Mouse (Mus musculus) forebrain, embryonic 10.5 days (tissue): ENCODE data around the gene Asb3. TPM values are rescaled to one million over a fixed set of nuclear protein-coding genes. Genes with fewer than 3 reads are reported as not detected.
"Not testable (repeated sequence)": the region's sequence is repeated elsewhere in the genome, so short reads cannot be mapped to it uniquely, and the experiment has no call there.

Experiments used
- DNase-seq: peaks from one replicate; pipeline ENCODE4 v3.0.0-alpha.2; 2017; ENCODE audit warnings: low spot score; ENCODE audit errors: extremely low spot score
- H3K27ac ChIP-seq: fragments of 300-500 bp; sonication (generic); 2 replicates; pipeline ENCODE4 v1.5.1; 2016; ENCODE audit warnings: mild to moderate bottlenecking
- H3K27me3 ChIP-seq: fragments of 300-500 bp; sonication (generic); 2 replicates; pipeline ENCODE4 v1.6.1; 2016; ENCODE audit warnings: mild to moderate bottlenecking; ENCODE audit not compliant: poor library complexity, severe bottlenecking
- H3K36me3 ChIP-seq: fragments of 300-500 bp; sonication (generic); replicated peaks from 2 replicates; pipeline ENCODE4 v1.6.1; 2016; ENCODE audit warnings: mild to moderate bottlenecking, moderate library complexity
- H3K4me1 ChIP-seq: fragments of 300-500 bp; sonication (generic); 2 replicates; pipeline ENCODE4 v1.6.1; 2016
- H3K4me3 ChIP-seq: fragments of 300-500 bp; sonication (generic); 2 replicates; pipeline ENCODE4 v1.5.1; 2016; ENCODE audit warnings: mild to moderate bottlenecking, moderate library complexity
- H3K9me3 ChIP-seq: fragments of 300-500 bp; sonication (generic); 2 replicates; pipeline ENCODE4 v1.6.1; 2016; ENCODE audit warnings: mild to moderate bottlenecking, moderate library complexity
- WGBS: fragments of 180-500 bp; shearing (Covaris S2); methylation state at CpG from one replicate; pipeline ENCODE4 v1.1.7; 2016; 5-methylcytosine and 5-hydroxymethylcytosine counted together
- polyA plus RNA-seq: library from polyadenylated mRNA; unstranded; fragments of >200 nt; fragmentation: Nextera tagmentation; extraction: Ambion mirVana; gene quantifications from 2 replicates; pipeline ENCODE4 v1.2.1, GENCODE M21; 2016

The Asb3 gene
- polyA plus RNA-seq, 1 experiment from 2014 or later = 28.7 TPM

DNA sequence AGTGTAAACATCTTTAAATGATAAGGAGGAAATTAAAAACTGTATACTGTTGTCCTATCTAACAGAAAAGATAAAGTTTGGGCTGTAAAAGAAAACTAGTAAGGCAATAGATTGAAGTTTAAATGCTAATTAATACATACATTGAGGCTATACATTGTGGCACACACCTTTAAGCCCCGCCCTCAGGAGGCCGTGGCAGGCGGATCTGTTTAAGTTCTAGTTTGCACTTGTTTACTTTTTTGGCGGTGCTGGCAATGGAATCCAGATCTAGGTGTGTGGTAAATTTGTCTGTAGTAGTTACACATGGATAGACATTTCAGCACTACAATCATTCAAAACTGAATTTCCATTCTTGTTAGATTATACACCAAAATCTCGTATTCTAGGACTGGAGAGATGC is 67.6 kb downstream of the Asb3 start:
- Histone ChIP-seq H3K27ac (no peak overlapping the region), H3K9me3 (peaks cover 20% of the 10 kb centered on the region), H3K27me3 (no peaks in the 10 kb centered on the region), H3K4me1 (peaks cover 17% of the 10 kb centered on the region), H3K36me3 (peaks cover 65% of the 10 kb centered on the region), H3K4me3 (peak overlapping the region; percentile 85)
- 82% methylated on average over 5 of the region's 5 CpGs for WGBS
- DNase-seq = no peak

GRCm38 (mm10) chr11:30953469-30954154 is 68.4 kb downstream of the Asb3 start:
- peaks cover 61% of the 10 kb centered on the region for H3K36me3 ChIP-seq
- H3K27me3 ChIP-seq = no peaks in the 10 kb centered on the region
- peak overlapping the region; percentile 92 for H3K27ac ChIP-seq
- WGBS = 1% methylated on average over 30 of the region's 32 CpGs
- DNase-seq = peak; percentile 63
- peaks cover 17% of the 10 kb centered on the region for H3K4me1 ChIP-seq
- H3K4me3 ChIP-seq = peak overlapping the region; percentile 85
- peaks cover 23% of the 10 kb centered on the region for H3K9me3 ChIP-seq

DNA sequence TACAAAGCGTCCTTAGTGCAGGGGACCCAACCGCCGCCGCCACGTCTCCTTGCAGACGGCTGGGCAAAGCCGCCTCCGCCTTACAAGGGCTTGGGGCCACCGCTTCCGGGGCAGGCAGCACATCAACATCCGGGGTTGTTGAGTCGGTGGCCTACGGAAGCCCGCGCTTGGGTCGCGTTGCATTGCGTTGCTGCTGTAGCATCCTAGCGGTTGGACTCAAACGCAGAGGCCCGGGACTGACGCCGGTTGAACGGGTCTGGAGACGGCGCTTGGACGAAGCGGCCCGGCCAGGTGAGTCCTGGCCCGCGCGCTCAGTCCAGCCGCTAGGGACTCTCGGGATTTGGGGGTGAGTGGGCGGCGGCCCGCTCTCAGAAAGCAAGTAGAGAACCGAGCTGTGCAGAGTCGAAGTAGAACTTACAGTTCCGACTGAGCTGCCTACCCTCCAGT is 69.1 kb downstream of the Asb3 start, which contains the start of gene Erlec1:
Gene Erlec1, minus strand, starts transcription at position 57 of the 447 bp plus-strand sequence.
- Histone ChIP-seq H3K4me1 (peaks cover 17% of the 10 kb centered on the region), H3K36me3 (peaks cover 54% of the 10 kb centered on the region), H3K27ac (peak within 1 kb of the TSS; percentile 92), H3K27me3 (no peaks in the 10 kb centered on the region), H3K9me3 (peaks cover 30% of the 10 kb centered on the region), H3K4me3 (peak within 1 kb of the TSS; percentile 85)
- DNase-seq = peak; percentile 89
- under 1% methylated on average over 40 of the region's 40 CpGs for WGBS

GRCm38 (mm10) chr11:30985237-30985636 is 100.0 kb downstream of the Asb3 start:
- Histone ChIP-seq H3K4me3 (peak overlapping the region; percentile 64), H3K9me3 (no peaks in the 10 kb centered on the region), H3K27ac (no peak overlapping the region), H3K4me1 (peaks cover 13% of the 10 kb centered on the region), H3K27me3 (no peaks in the 10 kb centered on the region), H3K36me3 (0 out of 2 replicates have a peak, but pooled peaks cover 2% of the 10 kb centered on the region)
- no peak for DNase-seq
- 69% methylated on average over 2 of the region's 2 CpGs for WGBS

DNA sequence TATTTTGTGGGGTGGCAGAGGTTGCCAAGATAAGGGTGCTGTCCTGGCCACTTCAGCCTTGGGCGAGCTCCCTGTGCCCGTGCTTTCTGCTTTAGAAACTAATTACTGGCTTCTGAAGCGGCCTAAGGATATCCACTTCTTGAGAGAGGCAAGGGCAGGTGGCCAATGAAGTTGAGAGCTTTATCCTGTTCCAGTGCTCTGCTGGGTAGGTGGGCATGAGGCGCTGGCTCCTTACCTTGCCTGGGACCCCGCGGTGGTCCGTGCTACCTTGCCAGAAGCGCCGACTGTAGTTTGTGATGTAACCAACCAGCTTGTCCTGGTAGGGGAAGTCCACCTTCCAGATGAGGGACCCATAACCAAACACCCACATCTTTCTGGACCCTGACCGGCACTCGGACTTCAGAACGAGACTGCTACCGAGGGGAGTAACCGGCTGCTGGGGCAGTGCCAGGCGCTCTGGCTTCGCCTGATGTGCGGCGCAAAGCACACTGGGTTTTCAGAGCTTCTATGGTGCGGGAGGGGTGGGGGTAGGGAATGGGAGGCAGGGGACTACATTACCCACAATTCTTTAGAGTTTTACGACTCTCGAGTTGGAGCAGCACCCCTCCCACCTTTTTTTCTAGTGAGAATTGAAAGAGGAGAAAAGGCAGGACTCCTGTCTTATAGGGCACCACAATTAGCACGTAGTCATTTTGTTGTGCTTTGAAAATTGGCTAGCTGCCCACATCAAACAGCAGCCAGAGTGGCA is 100.8 kb downstream of the Asb3 start, which contains the start of gene Chac2:
Gene Chac2, minus strand, starts transcription at position 474 of the 748 bp plus-strand sequence.
- H3K4me1 ChIP-seq = peaks cover 13% of the 10 kb centered on the region

DNA sequence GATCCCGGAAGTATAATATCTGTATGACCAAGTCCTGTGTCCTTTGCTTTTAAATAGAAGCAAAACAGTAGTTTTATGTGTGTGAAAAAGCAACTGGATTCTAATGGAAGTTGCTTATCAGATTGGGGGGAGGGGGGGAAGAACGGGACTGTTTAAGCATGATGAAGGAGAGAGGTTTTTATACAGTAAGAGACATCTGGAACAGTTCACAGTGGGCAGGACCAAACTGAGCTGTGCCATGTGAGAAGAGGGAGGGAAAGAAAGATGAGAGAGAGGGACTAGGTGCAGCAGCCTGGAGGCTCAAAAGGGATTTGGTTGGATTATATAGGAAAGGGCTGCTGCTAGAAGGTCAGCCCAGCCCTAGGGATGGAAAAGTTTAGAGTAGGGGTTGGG is 101.4 kb downstream of the Asb3 start:
- Histone ChIP-seq H3K27ac (peak overlapping the region; percentile 86), H3K9me3 (no peaks in the 10 kb centered on the region), H3K27me3 (no peaks in the 10 kb centered on the region), H3K36me3 (0 out of 2 replicates have a peak, but pooled peaks cover 2% of the 10 kb centered on the region), H3K4me3 (peak overlapping the region; percentile 64), H3K4me1 (peaks cover 13% of the 10 kb centered on the region)
- no peak for DNase-seq
- 8% methylated on average over 2 of the region's 2 CpGs for WGBS

More for the DNA sequence above, 100.8 kb downstream of the Asb3 start, which contains the start of gene Chac2:
- no peaks in the 10 kb centered on the region for H3K27me3 ChIP-seq
- 0 out of 2 replicates have a peak, but pooled peaks cover 2% of the 10 kb centered on the region for H3K36me3 ChIP-seq
- H3K4me3 ChIP-seq = peak within 1 kb of the TSS; percentile 64
- peak within 1 kb of the TSS; percentile 86 for H3K27ac ChIP-seq
- peak; percentile 78 for DNase-seq
- no peaks in the 10 kb centered on the region for H3K9me3 ChIP-seq
- 1% methylated on average over 22 of the region's 22 CpGs for WGBS

GRCm38 (mm10) chr11:30996670-30997069 is 111.5 kb downstream of the Asb3 start:
- no peaks in the 10 kb centered on the region for H3K4me1 ChIP-seq
- H3K4me3 ChIP-seq = no peak overlapping the region
- no peak for DNase-seq
- no peak overlapping the region for H3K27ac ChIP-seq
- no peaks in the 10 kb centered on the region for H3K27me3 ChIP-seq
- no peaks in the 10 kb centered on the region for H3K9me3 ChIP-seq
- no peaks in the 10 kb centered on the region for H3K36me3 ChIP-seq
- 84% methylated on average over 3 of the region's 3 CpGs for WGBS

GRCm38 (mm10) chr11:30998199-30998598 is 113.0 kb downstream of the Asb3 start:
- Histone ChIP-seq H3K27me3 (no peaks in the 10 kb centered on the region), H3K4me3 (no peak overlapping the region), H3K36me3 (no peaks in the 10 kb centered on the region), H3K9me3 (no peaks in the 10 kb centered on the region), H3K4me1 (no peaks in the 10 kb centered on the region), H3K27ac (no peak overlapping the region)
- no peak for DNase-seq
- WGBS = 89% methylated on average over 5 of the region's 5 CpGs

DNA sequence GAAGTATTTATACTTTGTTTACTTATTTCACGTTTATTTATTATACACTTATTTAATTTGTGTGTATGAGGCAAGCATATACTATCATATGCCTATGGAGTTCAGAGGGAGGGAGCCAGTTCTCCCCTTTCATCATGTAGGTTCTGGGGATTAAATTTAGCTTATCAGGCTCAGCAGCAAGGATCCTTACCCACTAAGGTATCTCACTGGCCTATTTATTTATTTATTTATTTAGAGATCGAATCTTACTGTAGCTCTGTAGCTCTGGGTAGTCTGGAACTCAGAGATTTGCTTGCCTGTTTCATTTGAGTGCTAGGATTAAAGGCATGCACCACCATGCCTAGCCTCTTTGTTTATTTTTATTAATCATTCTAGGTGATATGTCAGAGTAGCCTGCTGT is 113.5 kb downstream of the Asb3 start:
- Histone ChIP-seq H3K27me3 (no peaks in the 10 kb centered on the region), H3K36me3 (no peaks in the 10 kb centered on the region), H3K27ac (no peak overlapping the region), H3K4me3 (no peak overlapping the region), H3K4me1 (no peaks in the 10 kb centered on the region), H3K9me3 (no peaks in the 10 kb centered on the region)
- DNase-seq = no peak
- WGBS = 84% methylated on average over 2 of the region's 2 CpGs

- DNase-seq = no peak
Observed at GRCm38 (mm10) chr11:31000028-31000427, 114.8 kb downstream of the Asb3 start.

GRCm38 (mm10) chr11:31001169-31001908 is 116.1 kb downstream of the Asb3 start:
- no peak overlapping the region for H3K4me3 ChIP-seq
- H3K36me3 ChIP-seq = peaks cover 7% of the 10 kb centered on the region; the same call in 1 of the 2 replicates
- no peaks in the 10 kb centered on the region for H3K9me3 ChIP-seq
- no peak for DNase-seq
- 89% methylated on average over 4 of the region's 4 CpGs for WGBS
- no peaks in the 10 kb centered on the region for H3K4me1 ChIP-seq
- no peak overlapping the region for H3K27ac ChIP-seq
- no peaks in the 10 kb centered on the region for H3K27me3 ChIP-seq

More at GRCm38 (mm10) chr11:31000028-31000427, 114.8 kb downstream of the Asb3 start:
- Histone ChIP-seq H3K27me3 (no peaks in the 10 kb centered on the region), H3K4me1 (no peaks in the 10 kb centered on the region), H3K27ac (no peak overlapping the region), H3K9me3 (no peaks in the 10 kb centered on the region), H3K4me3 (no peak overlapping the region), H3K36me3 (no peaks in the 10 kb centered on the region)
- 94% methylated on average over 2 of the region's 2 CpGs for WGBS

DNA sequence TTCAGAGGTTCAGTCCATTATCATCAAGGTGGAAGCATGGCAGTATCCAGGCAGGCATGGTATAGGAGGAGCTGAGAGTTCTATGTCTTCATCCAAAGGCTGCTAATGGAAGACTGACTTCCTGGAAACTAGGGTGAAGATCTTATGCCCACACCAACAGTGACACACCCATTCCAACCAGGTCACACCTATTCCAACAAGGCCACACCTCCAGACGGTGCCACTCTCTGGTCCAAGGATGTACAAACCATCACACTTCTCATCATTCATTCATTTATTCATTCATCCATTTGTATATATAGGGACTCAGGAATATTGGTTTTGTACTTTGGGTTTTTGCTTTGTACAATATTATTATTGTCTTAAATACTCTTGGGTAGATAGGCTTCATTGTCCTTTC is 124.5 kb downstream of the Asb3 start:
- not testable (repeated sequence) for H3K4me1 ChIP-seq, H3K27me3 ChIP-seq, DNase-seq, H3K27ac ChIP-seq, H3K4me3 ChIP-seq, H3K9me3 ChIP-seq
- peaks cover 15% of the 10 kb centered on the region; the same call in 1 of the 2 replicates for H3K36me3 ChIP-seq
- whole genome bisulfite sequencing = 97% methylated on average over 1 of the region's 1 CpGs
